Mouse (Mus musculus) heart, postnatal 0 days (tissue): ENCODE measurements around the gene Primpol.

ENCODE experiments used
- CTCF ChIP-seq: IDR thresholded peaks from 2 replicates; pipeline ENCODE4 v1.5.1; 2016; ENCODE audit warnings: antibody characterized with exemption, control low read depth, low read depth
- EP300 ChIP-seq: IDR thresholded peaks from 2 replicates; pipeline ENCODE4 v1.6.1; 2016; ENCODE audit warnings: antibody characterized with exemption, low read depth

- no peak for TF ChIP-seq CTCF
- TF ChIP-seq EP300 = no peak
Measured at GRCm38 (mm10) chr8:46639852-46640251, 22.8 kb upstream of the Primpol start.
